18 mouse cellular contexts compared by ENCODE assay signal in genomic region chr8:35112591-35113265, GRCm38 (mm10).
"Had no signal": no experiment of that assay in that cellular context is flagged by ENCODE, and none has a peak within 500 bp of the region (broad histone marks: within the 10 kb centered on the region; RNA-seq: fewer than 3 reads in every experiment).

No protein-coding gene starts in this region.

- ATAC-seq: inflammation-experienced regulatory T-cells, adult 6 months; lung, postnatal 0 days had no signal

- DNase-seq: kidney, adult 18-20 months; kidney, postnatal 10 days; kidney, postnatal 36 days; layer of hippocampus, postnatal 36 days; liver, embryonic 13.5 days; midbrain, embryonic 14.5 days; right cerebral cortex, postnatal 14 days; right cerebral cortex, postnatal 4 days; thymus, adult 2 months; thymus, postnatal 14 days; thymus, postnatal 4 days had no signal

- H3K4me3 ChIP-seq: kidney, embryonic 15.5 days; left cerebral cortex, adult 2 months; liver, embryonic 13.5 days; megakaryocyte, embryonic 14.5 days had no signal

- H3K9ac ChIP-seq: kidney, embryonic 15.5 days; liver, embryonic 13.5 days had no signal

- H3K27me3 ChIP-seq: kidney, embryonic 15.5 days; liver, embryonic 13.5 days had no signal

- H3K27ac ChIP-seq: kidney, embryonic 15.5 days; left cerebral cortex, adult 2 months; liver, embryonic 13.5 days; stomach, postnatal 0 days had no signal

- H3K9me3 ChIP-seq: kidney, embryonic 15.5 days; liver, embryonic 13.5 days had no signal

- H3K4me2 ChIP-seq: kidney, embryonic 15.5 days; liver, embryonic 13.5 days; midbrain, embryonic 11.5 days had no signal

- H3K36me3 ChIP-seq: kidney, embryonic 15.5 days; liver, embryonic 13.5 days had no signal

- H3K4me1 ChIP-seq: kidney, embryonic 15.5 days; liver, embryonic 13.5 days had no signal
